Mouse (Mus musculus) adrenal gland, postnatal 36 days (tissue): ENCODE results near the gene Sbk1. TPM values are rescaled to one million over a fixed set of nuclear protein-coding genes. Genes with fewer than 3 reads are reported as not detected.
"Not testable (repeated sequence)": the region's sequence is repeated elsewhere in the genome, so short reads cannot be mapped to it uniquely, and the experiment has no call there.

Experiments
- DNase-seq, 2 experiments: peaks; one replicate each; pipeline ENCODE4 v3.0.0; 2021; ENCODE audit warnings: mixed read lengths in 1 of 2
- total RNA-seq, 2 experiments: library from RNA; stranded (reverse); gene quantifications; 2 replicates each; pipeline ENCODE4 v1.2.3; 2021

The Sbk1 gene
- total RNA-seq, 2 experiments from 2014 or later = 23.3 to 88.8 TPM

DNA sequence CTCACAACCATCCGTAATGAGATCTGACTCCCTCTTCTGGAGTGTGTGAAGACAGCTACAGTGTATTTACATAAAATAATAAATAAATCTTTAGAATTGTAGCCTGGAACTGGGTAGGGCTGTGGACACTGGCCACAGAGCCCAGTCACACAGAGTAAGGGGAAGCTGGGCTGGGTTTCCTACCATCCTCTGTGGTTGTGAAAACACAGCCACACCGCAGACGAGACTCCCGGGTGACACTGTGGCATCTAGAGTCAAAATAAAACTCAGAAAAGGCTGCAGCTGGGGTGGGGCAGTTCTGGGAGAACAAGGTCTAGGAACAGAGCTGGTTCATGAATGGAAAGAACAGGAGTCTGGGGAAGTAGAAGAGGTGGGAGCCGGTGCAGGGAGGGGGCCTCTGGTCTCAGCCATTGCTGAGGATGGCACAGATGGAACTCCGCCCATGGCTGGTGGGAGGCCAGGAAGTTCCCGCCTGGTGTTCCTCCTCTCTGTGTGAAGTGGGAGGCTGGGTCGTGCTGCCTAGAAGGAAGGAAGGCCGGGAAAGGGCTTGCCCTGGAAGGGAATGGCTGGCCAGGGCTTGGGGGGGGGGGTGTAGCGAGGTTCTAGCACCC is 15.2 kb downstream of the Sbk1 start:
- DNase-seq = peak; percentile 53 to 60

DNA sequence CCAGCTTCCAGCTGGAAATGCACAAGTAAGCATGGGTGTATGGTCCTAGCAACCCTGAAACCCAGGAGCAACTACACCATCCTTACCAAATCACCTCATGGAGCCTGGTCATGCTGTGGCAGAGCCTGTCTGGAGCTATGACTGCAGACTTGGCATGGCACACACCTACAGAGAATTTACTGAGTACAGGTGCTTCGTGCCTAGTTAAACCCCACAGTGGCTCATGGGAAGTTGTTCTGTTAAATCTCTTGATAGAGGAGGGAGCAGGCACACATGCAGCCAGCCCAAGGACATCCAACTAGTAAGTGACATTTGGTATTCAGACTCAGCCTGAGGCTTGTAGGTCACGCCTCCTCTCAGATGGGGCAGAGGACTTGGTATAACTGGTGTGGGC is 15.7 kb downstream of the Sbk1 start:
- no peak for DNase-seq

DNA sequence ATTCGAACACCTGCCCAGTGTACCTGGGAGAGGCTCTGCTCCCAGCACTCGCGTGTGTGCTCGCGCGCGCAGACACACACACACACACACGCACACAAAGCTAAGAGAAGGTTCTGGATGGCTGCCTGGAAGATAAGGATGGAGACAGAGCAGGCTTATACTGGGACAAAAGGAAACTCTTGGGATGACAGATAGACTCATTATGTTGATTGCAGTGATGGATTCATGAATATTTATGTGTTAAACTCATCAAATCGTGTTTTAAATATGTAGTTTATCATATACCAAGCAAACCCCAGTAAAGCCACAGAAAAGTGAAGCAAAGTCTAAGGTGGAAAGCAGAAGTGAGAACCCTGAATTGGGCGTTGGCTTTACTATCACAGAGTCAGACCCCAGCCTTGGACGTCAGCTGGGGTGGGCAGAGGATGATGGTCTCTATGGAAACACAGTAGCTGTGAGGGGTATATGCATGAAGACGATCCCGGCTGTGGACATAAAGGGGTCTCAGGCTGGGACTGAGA is 16.2 kb downstream of the Sbk1 start:
- no peak for DNase-seq

DNA sequence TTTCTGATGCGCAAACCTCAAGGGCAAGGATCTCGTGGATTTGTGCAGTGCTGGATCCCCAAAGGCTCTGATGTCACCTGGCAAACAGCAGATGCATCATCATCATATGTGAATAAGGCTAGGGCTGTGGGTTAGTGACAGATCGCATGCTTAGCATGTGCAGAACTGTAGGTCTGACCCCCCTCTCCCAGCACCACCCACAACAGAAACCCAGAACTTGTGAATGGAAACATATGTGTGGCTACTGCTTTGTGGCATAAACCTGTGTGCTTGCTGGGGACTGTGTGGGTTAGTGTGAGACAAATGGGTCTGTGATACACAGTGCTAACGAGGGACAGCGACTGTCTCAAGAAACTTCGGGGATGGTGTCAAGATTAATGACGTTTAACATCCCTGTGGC is 17.0 kb downstream of the Sbk1 start:
- no peak for DNase-seq

DNA sequence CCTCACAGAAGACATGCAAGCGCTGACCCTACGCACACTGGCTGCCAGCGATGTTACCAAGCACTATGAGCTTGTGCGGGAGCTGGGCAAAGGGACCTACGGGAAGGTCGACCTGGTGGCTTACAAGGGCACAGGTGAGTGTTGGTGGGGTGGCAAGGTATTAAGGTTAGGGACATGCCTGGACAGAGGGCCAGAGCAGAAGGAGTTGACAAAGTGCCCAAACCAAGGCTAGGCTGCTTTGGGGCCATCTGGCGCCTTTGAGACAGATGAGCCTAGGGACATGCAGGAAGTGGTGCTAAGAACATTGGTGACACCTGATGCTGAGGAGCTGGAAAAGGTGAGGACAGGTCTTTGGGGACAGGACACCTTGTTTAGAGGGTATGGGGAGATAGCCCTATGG is 17.5 kb downstream of the Sbk1 start:
- no peak for DNase-seq

DNA sequence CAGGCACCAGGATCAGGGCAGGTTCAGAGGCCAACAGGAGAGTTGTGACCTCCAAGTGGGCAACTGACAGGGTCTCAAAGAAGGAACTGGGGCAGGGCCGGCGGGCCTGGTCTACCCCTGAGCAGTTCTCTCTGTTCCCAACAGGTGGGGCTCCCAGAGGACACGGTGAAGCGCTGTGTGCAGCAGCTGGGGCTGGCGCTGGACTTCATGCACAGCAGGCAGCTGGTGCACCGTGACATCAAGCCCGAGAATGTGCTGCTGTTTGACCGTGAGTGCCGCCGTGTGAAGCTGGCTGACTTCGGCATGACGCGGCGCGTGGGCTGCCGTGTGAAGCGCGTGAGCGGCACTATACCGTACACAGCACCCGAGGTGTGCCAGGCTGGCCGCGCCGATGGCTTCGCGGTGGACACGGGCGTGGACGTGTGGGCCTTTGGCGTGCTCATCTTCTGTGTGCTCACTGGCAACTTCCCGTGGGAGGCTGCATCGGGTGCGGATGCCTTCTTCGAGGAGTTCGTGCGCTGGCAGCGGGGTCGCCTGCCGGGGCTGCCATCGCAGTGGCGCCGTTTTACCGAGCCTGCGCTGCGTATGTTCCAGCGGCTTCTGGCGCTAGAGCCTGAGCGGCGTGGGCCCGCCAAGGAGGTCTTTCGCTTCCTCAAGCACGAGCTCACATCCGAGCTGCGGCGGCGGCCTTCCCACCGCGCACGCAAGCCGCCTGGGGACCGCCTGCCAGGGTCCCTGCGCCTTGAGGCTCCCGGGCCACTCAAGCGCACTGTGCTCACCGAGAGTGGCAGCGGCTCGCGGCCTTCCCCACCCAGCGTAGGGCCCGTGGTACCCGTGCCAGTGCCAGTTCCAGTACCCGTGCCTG is 19.5 kb downstream of the Sbk1 start:
- no peak for DNase-seq

DNA sequence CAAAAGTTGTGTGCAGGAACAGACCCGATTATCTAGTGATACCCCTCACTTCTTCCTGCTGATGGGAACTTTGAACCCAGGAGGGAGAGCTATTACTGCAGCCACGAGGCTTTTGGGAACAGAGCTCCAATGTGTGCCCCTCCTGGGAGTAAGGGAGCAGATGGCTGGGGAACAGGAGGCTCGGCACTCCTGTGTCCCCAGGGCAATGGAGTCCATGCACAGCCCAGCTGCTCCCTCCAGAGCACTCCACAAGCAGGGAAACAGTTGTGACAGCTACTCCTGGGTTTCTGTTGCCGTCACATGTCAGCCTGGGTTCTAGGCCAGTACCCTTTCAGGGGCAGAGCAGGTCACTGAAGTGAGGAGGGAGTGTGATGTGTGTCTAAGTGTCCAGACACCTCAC is 20.7 kb downstream of the Sbk1 start:
- DNase-seq = no peak

DNA sequence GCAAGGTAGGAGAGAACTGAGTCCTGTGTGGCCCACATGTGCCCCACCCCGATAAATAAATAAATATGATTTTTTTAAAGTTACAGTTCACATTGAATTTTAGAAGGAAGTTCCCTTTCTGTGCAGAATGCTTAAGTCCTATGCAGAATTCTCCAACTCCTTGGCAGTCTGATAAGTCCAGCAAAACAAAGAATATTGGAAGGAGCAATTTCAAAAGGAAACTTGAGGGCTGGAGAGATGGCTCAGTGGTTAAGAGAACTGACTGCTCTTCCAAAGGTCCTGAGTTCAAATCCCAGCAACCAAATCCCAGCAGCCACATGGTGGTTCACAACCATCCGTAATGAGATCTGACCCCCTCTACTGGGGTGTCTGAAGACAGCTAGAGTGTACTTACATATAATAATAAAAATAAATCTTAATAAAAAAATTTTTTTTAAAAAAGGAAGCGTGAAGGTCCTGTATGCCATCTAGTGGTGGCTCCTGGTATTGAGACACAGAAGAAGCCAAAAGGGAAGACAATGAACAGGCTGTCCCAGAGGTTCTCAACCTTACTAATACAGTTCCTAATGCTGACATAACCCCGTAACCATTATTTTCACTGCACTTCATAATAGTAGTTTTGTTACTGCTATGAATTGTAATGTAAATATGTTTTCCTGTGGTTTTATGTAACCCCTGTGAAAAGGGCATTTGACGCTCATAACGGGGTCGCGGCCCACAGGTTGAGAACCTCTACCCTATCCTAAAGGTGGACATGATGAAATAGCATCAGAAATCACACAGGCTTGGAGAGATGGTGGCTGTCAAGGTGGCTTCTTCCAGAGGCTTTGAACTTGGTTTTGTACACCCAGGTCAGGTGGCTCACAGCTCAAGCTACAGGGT is 25.4 kb downstream of the Sbk1 start:
- DNase-seq = peak in 1 of 2 experiments; percentile 48

DNA sequence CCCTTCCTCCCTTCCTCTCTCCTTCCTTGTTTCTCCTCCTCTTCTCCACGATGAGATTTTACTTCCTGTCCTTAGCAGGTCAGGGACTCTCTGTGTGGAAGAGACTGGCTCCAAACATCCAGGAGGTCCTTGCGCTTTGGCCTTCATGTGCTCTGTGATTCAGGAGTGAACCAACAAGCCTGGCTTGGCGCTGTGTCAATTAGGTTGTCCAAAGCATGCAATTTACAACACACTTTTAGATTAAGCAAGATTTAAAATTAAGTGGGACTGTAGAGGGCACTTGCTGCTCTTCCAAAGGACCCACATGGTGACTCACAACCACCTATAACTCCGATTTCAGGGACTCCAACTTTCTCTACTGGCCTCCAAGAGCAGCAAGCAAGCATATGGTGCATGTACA is 26.4 kb downstream of the Sbk1 start:
- DNase-seq = peak; percentile 80 to 87

DNA sequence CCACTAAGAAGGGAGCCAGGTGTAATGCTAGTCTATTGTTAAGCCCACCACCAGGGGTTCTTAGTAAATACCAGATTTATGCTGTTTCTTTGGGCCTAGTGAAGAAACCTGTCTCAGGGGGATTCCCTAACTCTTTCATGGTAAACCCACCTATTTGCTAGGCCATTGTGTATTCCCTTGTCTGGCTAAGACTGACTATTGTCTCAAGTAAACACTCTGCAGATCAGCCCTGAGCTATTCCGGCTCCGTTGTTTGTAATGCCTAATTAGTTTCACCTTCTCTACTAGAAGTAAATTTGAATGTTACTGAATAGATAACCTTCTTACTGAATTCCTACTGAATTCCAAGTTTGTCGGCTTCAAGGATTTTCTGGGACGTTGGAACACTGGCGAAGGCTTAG is 29.4 kb downstream of the Sbk1 start:
- DNase-seq = not testable (repeated sequence)

DNA sequence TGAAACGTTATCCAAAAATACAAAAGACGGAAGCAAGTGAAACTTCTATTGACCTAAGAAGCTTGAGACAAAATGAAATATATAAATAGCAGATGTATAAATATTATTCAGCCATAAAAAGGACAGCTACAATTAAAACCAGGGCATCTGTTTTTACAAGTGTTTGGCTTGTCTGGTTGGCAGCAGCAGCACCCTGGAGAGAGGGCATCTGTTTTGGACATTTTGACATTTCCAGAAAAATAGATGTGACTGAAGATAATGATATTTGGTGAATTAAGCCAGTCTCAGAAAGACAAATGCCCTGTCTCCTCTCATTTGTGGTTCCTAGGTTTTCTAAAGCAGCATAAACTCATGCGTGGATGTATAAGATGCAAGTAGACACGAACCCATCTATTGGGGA is 39.4 kb downstream of the Sbk1 start:
- no peak for DNase-seq

DNA sequence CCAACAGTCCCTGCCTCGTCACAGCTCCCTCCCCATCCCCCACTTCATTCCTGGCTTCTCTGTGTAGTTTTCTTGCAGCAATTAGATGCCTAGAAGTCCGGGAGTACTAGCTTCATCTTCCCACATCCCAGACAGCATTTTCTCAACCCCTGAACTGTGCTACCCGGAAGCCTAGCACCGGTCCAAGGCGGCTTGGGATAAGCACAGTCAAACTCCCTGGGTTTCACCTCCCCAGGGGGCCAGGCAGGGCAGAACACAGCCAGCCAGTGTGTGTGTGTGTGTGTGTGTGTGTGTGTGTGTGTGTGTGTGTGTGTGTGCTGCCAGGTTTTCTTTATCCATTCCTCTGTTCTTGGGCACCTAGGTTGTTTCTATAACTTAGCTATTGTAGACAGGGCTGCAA is 40.9 kb downstream of the Sbk1 start:
- no peak for DNase-seq

DNA sequence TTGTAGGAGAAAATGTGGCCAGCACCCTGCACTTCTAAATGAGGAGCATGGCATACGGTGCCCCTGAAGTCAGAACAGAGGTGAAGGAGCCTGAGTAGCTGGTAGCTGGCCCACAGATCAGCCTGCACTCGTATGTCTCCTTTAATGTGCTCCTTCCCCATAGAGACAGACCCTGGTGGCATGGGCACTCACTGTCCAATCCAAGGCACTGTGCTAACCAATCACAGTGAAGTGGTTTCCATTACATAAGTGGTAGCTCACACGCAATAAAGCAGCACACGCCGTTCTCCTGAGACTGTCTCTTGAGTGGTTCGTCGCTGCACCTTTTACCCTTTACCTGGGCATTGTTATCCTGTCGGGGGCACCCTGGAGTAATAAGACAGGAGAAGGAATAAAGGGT is 41.9 kb downstream of the Sbk1 start:
- DNase-seq = no peak

DNA sequence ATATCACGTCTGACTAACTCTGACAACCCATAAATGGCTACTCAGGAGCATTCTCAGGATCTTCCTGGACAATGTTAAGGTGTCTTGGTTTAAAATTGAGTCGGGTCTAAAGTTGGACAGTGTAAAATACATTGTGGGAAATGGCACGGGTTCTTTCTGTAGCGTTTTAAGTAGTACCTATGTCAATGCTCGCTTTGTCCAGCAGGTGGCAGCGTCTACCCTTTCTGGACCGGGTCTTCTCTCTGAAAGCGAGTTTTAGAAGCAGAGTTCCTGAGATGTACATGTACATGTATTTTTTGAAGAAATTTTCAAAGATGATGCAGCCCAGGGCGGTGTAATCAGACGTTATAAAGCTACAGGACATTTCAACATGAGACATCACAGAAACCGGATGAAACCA is 51.3 kb downstream of the Sbk1 start:
- peak; percentile 81 to 84 for DNase-seq

DNA sequence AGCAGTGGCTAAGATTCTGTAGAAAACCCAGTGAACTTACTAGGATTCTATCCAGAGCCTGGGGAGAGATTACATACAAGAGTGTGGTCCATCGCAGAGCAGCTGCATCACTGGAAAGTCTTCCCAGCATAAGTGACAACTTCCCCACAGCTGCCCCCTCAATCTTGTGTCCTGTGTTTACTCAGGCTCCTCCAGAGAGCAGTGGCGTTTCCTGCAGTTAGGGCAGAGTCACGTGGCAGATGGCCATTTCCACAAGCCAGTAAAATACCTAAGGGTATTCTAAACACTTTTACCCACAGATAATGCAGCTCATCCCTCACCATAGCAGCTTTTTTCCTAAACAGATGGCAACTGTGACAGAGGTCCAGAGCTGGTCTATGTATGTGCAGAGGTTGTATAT is 52.4 kb downstream of the Sbk1 start:
- no peak for DNase-seq

DNA sequence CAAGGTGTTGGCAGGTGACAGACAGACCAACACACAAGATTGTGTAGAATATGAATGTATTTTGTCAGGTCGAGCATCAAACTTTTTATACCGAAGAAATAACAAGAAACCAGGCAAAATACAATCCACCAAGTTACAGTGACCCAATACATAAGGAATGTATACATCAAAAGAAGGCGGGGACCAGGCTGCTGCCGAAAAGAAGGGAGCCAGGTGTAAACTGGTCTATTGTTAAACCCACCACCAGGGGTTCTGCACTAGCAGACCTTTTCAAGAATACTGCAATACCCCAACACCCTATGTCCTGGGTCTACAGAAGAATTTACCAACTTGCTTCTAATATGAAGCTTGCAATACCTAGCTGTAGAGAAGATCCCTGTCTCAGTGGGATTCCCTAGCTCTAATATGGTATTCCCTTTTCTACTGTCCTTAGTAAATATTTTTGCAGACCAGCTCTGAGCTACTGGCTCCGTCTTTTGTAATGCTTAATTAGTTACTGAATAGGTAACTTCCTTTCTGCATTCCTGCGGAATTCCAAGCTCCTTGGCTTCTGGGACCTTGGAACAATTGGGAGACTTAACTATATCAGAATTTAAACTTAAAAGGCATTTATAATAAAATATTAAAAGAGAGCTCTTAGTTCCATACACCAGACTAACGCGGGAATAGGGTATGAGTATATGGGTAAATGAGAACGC is 53.3 kb downstream of the Sbk1 start:
- not testable (repeated sequence) for DNase-seq

DNA sequence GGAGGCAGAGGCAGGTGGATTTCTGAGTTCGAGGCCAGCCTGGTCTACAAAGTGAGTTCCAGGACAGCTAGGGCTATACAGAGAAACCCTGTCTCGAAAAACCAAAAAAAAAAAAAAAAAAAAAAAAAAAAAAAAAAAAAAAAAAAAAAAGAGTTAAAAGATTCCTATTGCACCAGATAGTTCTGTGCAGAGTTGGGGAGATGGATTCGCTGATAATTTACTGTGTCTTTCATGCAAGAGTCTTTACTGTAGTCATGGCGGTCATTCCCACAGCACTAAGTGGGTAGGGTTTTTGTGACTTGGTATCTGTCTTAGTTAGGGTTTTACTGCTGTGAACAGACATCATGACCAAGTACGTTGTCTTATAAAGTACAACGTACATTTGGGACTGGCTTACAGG is 56.4 kb downstream of the Sbk1 start:
- DNase-seq = not testable (repeated sequence)

DNA sequence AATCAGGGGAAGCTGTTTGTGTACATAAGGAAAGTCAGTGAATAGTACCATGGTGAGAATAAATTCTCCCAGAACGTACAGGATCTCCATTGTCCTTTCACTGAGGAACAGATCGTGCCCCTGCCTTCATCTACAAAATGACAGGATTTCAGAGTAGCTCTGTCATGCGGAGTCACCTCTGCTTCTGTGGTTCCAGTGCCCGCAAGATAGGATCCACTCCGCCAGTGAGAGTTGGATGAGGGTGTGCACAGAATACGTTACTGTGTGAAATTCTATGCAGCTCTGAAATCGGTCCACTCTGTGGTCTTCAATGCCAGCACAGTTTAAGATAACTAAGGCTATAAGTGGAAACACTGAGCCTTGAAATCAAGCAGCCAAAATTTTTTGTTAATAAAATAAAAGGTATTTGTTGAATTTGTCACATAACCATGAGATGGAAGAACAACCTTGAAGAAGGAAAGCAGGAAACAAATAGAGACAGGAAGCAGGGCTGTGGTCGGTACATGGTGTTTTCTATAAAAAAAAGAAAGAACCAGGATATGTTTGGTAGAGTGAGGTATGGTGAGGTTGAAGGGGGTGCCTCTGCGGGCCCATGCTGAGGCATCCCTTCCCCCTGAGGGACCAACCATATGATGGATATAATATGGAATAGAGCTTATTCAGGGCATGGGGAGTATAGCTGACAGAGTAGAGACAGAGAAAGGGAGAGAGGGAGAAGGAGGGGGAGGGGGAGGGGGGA is 57.7 kb downstream of the Sbk1 start:
- no peak for DNase-seq

DNA sequence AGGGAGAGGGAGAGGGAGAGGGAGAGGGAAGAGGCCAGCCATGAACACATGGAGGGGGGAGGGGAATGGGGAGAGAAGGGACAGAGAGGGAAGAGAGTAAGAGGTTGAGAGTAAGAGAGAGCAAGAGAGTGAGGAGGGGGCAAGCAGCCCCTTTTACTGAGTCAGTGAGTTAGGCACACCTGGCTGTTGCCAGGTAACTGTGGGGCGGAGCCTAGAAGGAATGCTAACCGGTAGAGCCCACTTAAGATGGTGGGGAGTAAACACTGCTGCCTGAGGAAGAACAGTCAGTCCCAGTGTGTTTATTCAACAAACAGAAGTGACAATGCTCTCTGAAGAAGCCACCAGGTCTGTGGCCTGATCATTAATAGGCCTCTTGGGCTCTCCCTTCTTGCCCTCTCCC is 58.3 kb downstream of the Sbk1 start:
- no peak for DNase-seq

DNA sequence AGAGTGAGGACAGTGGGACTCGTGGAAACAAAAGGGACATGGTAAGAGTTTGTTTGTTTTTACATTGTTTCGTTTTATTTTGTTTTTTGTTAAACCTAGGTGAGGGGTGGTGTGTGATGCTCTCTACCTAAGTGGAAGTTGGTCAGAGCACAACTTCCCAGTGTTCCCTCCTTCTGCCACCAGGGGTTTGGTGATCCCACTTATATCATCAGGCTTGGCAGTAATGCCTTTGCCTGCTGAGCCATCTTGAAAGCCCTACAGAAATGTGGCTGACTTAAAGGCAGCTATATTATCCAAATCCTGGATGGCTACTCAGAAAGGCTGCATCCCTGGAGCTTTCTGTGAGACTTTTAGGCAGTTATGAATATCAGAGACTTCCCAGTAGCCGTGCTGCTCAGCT is 60.3 kb downstream of the Sbk1 start:
- no peak for DNase-seq

DNA sequence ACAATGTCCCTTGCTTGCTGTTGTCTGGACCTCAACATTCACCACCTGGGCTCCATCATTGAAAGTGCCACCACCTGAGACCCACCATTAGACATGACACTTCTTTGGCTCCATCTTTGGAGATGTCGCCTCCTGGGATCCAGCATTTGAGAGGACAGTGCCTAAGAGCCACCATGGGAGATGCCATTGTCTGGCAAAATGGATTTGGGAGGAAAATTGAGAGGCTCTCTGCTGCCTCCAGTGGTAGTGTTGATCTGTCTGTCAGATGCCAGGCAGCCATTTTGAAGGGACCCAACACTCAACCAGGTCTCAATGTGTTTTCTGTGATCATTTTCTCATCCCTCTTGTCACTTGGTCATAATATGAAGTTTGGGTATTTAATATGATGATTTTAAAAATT is 63.1 kb downstream of the Sbk1 start:
- DNase-seq = no peak
